Mouse (Mus musculus) intestine, embryonic 15.5 days (tissue): Measurements from ENCODE around the gene Gstp3. TPM values are rescaled to one million over a fixed set of nuclear protein-coding genes. Genes with fewer than 3 reads are reported as not detected.
"Not testable (repeated sequence)": the region's sequence is repeated elsewhere in the genome, so short reads cannot be mapped to it uniquely, and the experiment has no call there.

Source experiments
- ATAC-seq: fragments of 200-750 bp; cut with Nextera tagmentation; 2 replicates; pipeline ENCODE4 v1.8.0; 2017; ENCODE audit warnings: moderate TSS enrichment, moderate library complexity
- H3K27ac ChIP-seq: fragments of 300-500 bp; sonication (generic); 2 replicates; pipeline ENCODE4 v1.5.1; 2015; ENCODE audit warnings: mild to moderate bottlenecking, inconsistent platforms
- H3K27me3 ChIP-seq: fragments of 300-500 bp; sonication (generic); replicated peaks from 2 replicates; pipeline ENCODE4 v1.6.1; 2015; ENCODE audit warnings: inconsistent platforms
- H3K36me3 ChIP-seq: fragments of 300-500 bp; sonication (generic); 2 replicates; pipeline ENCODE4 v1.6.1; 2015; ENCODE audit warnings: inconsistent platforms
- H3K4me1 ChIP-seq: fragments of 300-500 bp; sonication (generic); replicated peaks from 2 replicates; pipeline ENCODE4 v1.6.1; 2015; ENCODE audit warnings: inconsistent platforms
- H3K4me2 ChIP-seq: fragments of 300-500 bp; sonication (generic); replicated peaks from 2 replicates; pipeline ENCODE4 v1.6.1; 2015; ENCODE audit warnings: mild to moderate bottlenecking, inconsistent platforms
- H3K4me3 ChIP-seq: fragments of 300-500 bp; sonication (generic); replicated peaks from 2 replicates; pipeline ENCODE4 v1.5.1; 2015; ENCODE audit warnings: inconsistent platforms
- H3K9ac ChIP-seq: fragments of 300-500 bp; sonication (generic); 2 replicates; pipeline ENCODE4 v1.6.1; 2015; ENCODE audit warnings: inconsistent platforms
- H3K9me3 ChIP-seq: fragments of 300-500 bp; sonication (generic); 2 replicates; pipeline ENCODE4 v1.6.1; 2016; ENCODE audit warnings: inconsistent platforms
- WGBS: fragments of 180-500 bp; shearing (Covaris S2); methylation state at CpG from one replicate; pipeline ENCODE4 v1.1.7; 2015; 5-methylcytosine and 5-hydroxymethylcytosine counted together
- polyA plus RNA-seq: library from polyadenylated mRNA; unstranded; fragments of >200 nt; fragmentation: Nextera tagmentation; extraction: Ambion mirVana; gene quantifications from 2 replicates; pipeline ENCODE4 v1.2.1, GENCODE M21; 2015

Gstp3 gene
- polyA plus RNA-seq, 1 experiment from 2014 or later, result 6.9 TPM

DNA sequence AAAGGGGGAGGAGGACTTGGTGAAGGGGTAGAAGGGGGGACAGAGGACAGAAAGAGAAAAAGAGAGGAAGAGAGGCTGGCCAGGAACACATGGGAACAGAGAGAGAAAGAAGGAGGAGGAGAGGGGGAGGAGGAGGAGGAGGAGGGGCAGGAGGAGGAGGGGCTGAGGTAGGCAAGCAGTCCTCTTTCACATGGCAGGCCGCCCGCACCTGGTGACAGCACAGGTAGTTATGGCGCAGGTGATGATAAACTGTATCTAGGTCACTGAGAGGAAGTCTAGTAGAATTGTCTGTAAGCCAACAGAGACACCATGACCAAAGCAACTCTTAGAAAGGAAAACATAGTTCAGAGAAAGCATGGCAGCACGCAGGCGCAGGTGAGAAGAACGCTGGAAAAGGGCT is 12.0 kb upstream of the Gstp3 start:
- no peak overlapping the region for H3K4me2 ChIP-seq
- H3K9ac ChIP-seq, result no peak overlapping the region
- no peaks in the 10 kb centered on the region for H3K9me3 ChIP-seq
- no peak for ATAC-seq
- no peaks in the 10 kb centered on the region for H3K4me1 ChIP-seq
- no peaks in the 10 kb centered on the region for H3K36me3 ChIP-seq
- no peak overlapping the region for H3K4me3 ChIP-seq
- no peaks in the 10 kb centered on the region for H3K27me3 ChIP-seq
- 92% methylated on average over 6 of the region's 6 CpGs for WGBS
- H3K27ac ChIP-seq, result no peak overlapping the region

DNA sequence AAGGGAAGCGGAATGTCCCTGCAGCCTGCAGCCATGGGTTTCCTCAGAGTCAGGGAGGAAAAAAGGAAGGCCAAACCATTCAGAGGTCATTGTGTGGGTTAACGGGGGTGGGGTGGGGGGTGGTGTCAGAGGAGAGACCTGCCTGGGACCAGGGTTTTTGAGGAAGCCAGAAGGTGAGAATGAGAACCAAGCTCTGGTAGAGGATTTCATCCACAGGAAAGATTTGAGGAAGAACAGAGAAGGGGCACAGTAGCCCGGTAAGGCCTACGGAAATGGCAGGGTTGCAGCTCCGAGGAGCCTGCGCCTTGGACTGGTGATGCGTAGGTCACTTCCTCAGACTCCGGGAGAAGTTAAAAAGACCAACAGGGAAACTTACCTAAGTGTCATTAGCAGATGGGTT is 11.4 kb upstream of the Gstp3 start:
- no peak overlapping the region for H3K4me3 ChIP-seq
- 81% methylated on average over 8 of the region's 8 CpGs for whole genome bisulfite sequencing
- no peak overlapping the region for H3K4me2 ChIP-seq
- no peaks in the 10 kb centered on the region for H3K36me3 ChIP-seq
- no peak for ATAC-seq
- no peaks in the 10 kb centered on the region for H3K4me1 ChIP-seq
- H3K9ac ChIP-seq, result no peak overlapping the region
- no peaks in the 10 kb centered on the region for H3K9me3 ChIP-seq
- no peak overlapping the region for H3K27ac ChIP-seq
- H3K27me3 ChIP-seq, result no peaks in the 10 kb centered on the region

DNA sequence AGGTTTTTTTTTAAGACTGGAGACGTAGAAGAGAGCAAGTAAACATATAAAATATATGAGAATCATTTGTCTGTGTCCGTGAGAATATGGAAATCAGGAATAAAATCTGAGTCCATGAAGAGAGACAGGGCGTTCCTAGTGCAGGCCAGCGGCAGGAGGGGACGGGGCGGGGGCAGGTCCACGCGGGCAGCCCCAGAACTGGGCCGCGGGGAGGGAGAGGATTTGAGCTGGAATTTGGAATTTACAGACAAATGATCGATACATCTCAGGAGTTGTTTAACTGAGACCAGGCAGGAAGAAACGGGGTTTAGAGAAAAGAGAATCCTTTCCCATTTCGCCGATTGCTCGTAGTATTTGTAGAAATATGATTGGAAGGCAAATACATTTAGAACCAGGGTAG is 10.9 kb upstream of the Gstp3 start:
- WGBS, result 67% methylated on average over 15 of the region's 15 CpGs
- Histone ChIP-seq H3K4me3 (no peak overlapping the region), H3K27me3 (no peaks in the 10 kb centered on the region), H3K9me3 (no peaks in the 10 kb centered on the region), H3K9ac (no peak overlapping the region), H3K27ac (no peak overlapping the region), H3K4me2 (no peak overlapping the region), H3K4me1 (no peaks in the 10 kb centered on the region), H3K36me3 (no peaks in the 10 kb centered on the region)
- ATAC-seq, result no peak

DNA sequence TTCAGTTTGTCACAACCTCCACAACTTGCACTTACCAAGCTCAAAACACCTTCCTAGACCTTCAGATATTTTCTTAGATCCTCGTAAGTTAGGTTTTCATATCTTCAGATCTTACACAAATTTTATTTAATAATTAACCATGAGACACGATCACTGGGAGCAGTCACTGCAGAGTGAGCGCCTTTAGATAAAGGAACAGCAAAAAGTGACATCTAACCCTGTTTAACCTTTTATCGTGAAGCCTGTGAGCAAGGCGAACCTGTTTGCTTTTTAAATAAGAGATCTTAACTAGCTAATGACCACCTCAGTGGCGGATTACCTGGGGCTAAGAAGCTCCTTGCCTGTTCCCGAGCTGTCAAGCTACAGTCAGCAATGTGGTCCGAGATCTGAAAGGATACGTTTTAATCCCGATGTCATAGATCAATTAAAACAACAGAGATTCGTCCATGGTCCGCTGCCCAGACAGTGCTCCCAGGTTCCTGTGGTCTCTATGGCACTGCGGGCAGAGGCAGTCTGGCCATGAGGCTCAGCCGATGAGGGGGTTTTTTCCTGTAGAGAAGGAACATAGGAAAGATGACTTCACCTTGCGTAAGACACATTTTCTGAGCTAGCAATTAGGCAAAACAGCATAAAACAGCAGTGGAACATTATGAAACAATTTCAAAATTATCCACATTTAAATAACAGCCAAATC is 9.5 kb upstream of the Gstp3 start:
- no peaks in the 10 kb centered on the region for H3K4me1 ChIP-seq
- H3K9me3 ChIP-seq, result no peaks in the 10 kb centered on the region
- 61% methylated on average over 15 of the region's 15 CpGs for WGBS
- H3K4me3 ChIP-seq, result no peak overlapping the region
- peak overlapping the region; percentile 31 for H3K4me2 ChIP-seq
- ATAC-seq, result peak; percentile 45; the same call in 1 of the 2 replicates
- no peaks in the 10 kb centered on the region for H3K36me3 ChIP-seq
- no peak overlapping the region for H3K9ac ChIP-seq
- no peaks in the 10 kb centered on the region for H3K27me3 ChIP-seq
- no peak overlapping the region for H3K27ac ChIP-seq

DNA sequence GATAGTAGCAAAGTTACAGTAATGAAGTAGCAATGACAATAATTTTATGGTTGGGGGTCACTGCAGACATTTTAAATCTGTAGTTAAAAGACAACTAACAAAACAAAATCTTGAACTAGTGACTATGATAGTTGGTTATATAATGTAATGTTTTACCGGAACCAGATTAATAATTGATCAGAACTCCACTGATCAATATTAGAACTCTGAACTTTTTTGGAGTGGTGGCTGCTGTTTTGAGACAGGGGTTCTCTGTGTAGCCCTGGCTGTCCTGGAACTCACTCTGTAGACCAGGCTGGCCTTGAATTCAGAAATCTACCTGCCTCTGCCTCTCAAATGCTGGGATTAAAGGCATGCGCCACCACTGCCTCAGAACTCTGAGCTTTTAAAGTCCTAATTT is 8.9 kb upstream of the Gstp3 start:
- not testable (repeated sequence) for H3K4me1 ChIP-seq, H3K27me3 ChIP-seq, ATAC-seq, H3K36me3 ChIP-seq, H3K9ac ChIP-seq, H3K4me3 ChIP-seq, H3K4me2 ChIP-seq, H3K27ac ChIP-seq, H3K9me3 ChIP-seq
- WGBS, result 78% methylated on average over 2 of the region's 2 CpGs

DNA sequence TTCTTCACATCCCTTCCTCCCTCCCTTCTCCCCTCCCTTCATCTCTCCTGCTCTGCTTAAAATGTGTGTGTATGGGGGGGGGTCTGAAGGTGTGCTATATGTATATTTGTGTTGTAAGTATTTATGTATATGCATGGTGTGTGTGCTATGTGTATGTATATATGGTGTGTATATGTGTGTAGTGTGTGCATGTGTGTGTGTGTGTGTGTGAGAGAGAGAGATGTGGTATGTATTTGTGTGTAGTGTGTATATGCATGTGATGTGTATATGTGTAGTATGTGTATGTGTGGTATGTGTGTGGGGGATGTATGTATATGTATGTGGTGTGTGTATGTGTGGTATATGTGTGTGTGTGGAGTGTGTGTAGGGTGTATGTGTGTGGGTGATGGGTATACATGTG is 7.5 kb upstream of the Gstp3 start:
- Histone ChIP-seq H3K9ac (no peak overlapping the region), H3K4me1 (no peaks in the 10 kb centered on the region), H3K36me3 (no peaks in the 10 kb centered on the region), H3K4me2 (no peak overlapping the region), H3K27ac (no peak overlapping the region), H3K9me3 (no peaks in the 10 kb centered on the region), H3K27me3 (no peaks in the 10 kb centered on the region), H3K4me3 (no peak overlapping the region)
- no peak for ATAC-seq

DNA sequence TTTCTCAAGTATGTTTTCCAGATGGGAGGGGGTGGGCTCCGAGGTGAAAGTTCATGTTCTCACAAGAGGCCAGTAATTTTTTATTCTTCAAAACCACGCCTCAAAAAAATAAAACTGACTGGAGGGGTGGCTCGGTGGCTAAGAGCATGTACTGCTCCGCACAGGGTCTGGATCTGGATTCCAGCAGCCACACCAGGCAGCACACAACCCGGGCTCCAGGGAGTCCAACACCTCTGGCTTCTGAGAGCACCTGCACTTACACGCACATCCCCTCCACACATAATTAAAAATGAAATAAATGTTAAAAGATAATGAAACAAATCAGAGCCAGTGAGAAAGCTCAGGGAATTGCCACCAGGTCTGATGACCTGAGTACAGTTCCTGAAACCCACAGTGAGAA is 6.9 kb upstream of the Gstp3 start:
- no peak for ATAC-seq
- WGBS, result 76% methylated on average over 6 of the region's 6 CpGs
- H3K9me3 ChIP-seq, result no peaks in the 10 kb centered on the region

DNA sequence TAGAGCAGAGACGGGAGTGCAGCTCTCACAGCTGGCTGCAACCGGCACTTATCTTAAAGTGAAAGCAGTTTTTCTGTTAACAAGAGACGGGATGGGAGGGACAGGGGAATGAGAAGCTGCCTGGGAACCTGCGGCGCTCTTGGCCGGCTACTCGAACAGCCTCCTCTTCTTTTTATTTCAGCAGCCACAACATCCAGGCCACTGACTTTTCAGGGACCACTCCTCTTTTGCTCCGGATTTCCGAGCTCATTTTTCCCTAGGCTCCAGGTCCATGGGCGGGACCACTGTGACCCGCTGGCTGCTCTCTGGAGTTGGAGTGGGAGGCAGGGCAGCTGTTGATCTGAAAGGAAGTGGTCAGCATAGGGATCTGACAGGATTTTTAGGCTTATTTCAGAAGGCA is 5.1 kb upstream of the Gstp3 start:
- H3K4me3 ChIP-seq, H3K9ac ChIP-seq, ATAC-seq, H3K4me1 ChIP-seq, H3K4me2 ChIP-seq, H3K27me3 ChIP-seq, H3K27ac ChIP-seq, H3K9me3 ChIP-seq, H3K36me3 ChIP-seq: not testable (repeated sequence)
- 13% methylated on average over 6 of the region's 11 CpGs for WGBS

More for the DNA sequence above, 6.9 kb upstream of the Gstp3 start:
- H3K27me3 ChIP-seq, result no peaks in the 10 kb centered on the region
- no peaks in the 10 kb centered on the region for H3K36me3 ChIP-seq
- H3K4me1 ChIP-seq, result no peaks in the 10 kb centered on the region
- no peak overlapping the region for H3K27ac ChIP-seq
- H3K9ac ChIP-seq, result no peak overlapping the region
- no peak overlapping the region for H3K4me3 ChIP-seq
- no peak overlapping the region for H3K4me2 ChIP-seq

DNA sequence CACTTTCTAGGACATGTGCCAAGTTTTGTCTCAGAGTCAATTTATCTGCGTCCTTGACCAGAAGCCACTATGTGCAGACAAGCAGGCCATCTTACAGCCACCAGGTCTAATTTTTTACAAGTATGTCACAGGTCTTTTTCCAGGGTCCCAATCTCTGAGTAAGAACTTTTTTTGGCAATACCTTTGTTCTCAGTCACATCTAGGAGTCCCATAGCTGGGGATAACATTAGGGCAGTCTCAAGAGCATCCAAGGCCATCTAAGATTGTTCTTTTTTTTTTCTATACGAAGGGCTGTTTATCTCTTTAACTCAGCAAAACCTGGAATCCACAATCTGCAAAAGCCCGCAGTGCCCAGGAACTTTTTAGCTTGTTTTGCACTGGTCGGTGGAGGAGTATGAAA is 4.0 kb upstream of the Gstp3 start:
- H3K9ac ChIP-seq, H3K27me3 ChIP-seq, H3K9me3 ChIP-seq, ATAC-seq, H3K4me1 ChIP-seq, H3K27ac ChIP-seq, H3K4me2 ChIP-seq, H3K4me3 ChIP-seq, H3K36me3 ChIP-seq: not testable (repeated sequence)
- WGBS, result 43% methylated on average over 4 of the region's 4 CpGs

DNA sequence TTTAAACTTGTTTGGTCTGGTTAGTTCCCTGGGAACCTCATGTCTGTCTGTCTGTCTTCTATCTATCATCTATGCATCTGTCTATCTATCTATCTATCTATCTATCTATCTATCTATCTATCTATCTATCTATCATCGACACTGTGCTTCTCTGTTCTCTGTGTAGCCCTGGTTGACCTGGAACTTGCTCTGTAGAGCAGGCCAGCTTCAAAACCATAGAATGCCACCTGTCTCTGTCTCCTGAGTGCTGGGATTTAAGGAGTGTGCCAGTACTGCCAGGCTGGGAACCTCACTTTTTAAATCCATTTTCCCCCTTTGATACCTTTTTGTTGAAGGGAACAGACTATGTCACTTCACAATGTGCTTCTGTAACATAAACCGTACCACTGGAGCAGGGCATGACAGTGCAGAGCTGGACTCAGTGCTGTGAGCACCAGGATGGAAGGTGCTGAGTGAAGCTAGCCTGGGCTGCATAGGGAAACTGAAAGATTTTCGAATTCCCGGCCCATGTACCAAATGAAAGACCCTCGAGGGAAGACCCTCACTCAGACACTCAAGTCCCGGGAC is 1.6 kb upstream of the Gstp3 start:
- H3K9ac ChIP-seq, result no peak overlapping the region
- peaks cover 5% of the 10 kb centered on the region for H3K4me1 ChIP-seq
- ATAC-seq, result no peak
- H3K4me3 ChIP-seq, result no peak overlapping the region
- no peaks in the 10 kb centered on the region for H3K36me3 ChIP-seq
- WGBS, result 87% methylated on average over 6 of the region's 6 CpGs
- H3K27ac ChIP-seq, result no peak overlapping the region
- no peak overlapping the region for H3K4me2 ChIP-seq
- H3K27me3 ChIP-seq, result no peaks in the 10 kb centered on the region
- H3K9me3 ChIP-seq, result no peaks in the 10 kb centered on the region

DNA sequence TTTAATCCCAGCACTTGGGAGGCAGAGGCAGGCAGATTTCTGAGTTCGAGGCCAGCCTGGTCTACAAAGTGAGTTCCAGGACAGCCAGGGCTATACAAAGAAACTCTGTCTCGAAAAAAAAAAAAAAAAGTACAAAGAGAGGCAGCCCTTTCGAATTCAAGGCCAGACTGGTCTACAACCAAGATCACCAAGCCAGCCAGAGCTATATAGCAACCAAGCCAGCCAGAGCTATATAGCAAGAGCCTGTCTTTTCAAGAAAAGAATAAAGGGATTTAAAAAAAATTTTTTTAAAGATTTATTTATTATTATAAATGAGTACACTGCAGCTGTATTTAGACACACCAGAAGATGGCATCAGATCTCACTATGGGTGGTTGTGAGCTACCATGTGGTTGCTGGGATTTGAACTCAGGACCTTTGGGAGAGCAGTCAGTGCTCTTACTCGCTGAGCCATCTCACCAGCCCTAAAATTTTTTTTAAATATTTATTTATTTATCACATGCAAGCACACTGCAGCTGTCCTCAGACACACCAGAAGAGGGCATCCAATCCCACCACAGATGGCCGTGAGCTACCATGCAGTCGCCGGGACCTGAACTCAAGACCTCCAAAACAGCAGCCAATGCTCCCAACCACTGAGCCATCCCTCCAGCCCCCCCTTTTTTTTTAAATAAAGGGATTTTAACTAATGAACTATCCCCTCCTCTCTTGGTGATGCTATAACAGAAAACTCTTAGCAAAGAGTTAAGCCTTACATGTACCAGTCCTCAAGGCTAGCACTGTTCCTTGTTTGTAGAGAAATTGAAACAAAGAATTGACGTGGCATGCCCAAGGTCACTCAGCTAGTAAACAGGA is 902 bp upstream of the Gstp3 start:
- not testable (repeated sequence) for H3K27me3 ChIP-seq, H3K4me3 ChIP-seq, H3K9ac ChIP-seq, H3K36me3 ChIP-seq, H3K27ac ChIP-seq, H3K4me2 ChIP-seq, ATAC-seq, H3K9me3 ChIP-seq
- peaks cover 10% of the 10 kb centered on the region for H3K4me1 ChIP-seq
- WGBS, result 88% methylated on average over 8 of the region's 8 CpGs

DNA sequence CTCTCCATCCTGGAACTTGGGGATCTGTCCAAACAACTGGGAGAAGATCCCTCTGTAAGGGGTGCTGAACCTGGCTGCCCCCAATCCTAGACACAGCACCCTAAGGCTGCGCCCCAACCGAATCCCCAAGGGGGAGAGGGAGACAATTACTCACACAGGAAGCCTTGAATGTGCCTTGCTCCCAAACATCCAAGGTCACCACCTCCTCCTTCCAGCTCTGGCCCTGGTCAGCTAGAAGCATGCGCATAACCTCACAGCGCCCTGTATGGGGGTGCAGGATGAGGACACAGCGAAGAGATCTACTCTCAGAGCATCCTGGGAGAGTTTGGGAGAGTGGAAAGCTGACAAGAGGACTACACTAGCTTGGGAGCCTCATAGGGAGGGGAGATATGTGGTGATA is 788 bp downstream of the Gstp3 start:
- ATAC-seq, result no peak
- Histone ChIP-seq H3K4me1 (peaks cover 10% of the 10 kb centered on the region), H3K9ac (no peak overlapping the region), H3K27ac (0 out of 2 replicates have a peak overlapping the region, but pooled peaks have one; percentile 66), H3K27me3 (no peaks in the 10 kb centered on the region), H3K9me3 (no peaks in the 10 kb centered on the region), H3K4me2 (no peak overlapping the region; the same call in 1 of the 2 replicates), H3K4me3 (no peak overlapping the region), H3K36me3 (no peaks in the 10 kb centered on the region)
- 91% methylated on average over 5 of the region's 5 CpGs for WGBS
